Mouse (Mus musculus): ENCODE data around the gene Plxna4.

DNA sequence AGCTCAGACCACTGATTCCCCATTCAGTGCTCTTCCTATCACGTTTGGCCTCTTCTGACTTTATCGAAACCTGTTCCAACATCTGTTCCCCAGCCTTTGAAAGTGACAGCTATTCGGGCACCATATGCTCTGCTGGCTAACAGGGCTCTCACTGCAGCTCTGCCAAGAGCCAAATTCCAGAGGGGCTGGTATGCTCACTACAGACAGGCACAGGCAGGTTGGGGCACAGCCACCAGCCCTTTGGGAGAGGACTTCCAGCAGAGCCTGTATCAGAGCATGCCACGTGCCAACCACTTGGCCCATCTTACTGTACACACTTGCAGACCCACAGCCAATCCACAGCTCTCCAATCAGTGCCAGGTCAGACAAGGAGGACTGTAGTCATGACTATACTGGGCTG, 67.9 kb downstream of the Plxna4 start:
- TF ChIP-seq POLR2A (IDR thresholded peaks at IDR 0.05; ENCODE audit: low read depth, low read length) (no peak), CTCF (IDR thresholded peaks at IDR 0.05; ENCODE audit: borderline replicate concordance, insufficient read depth, low read length) (no peak)
